Mouse (Mus musculus): ENCODE data around the gene Tmem132d.

Gene Tmem132d

GRCm38 (mm10) chr5:127914157-127914556, 518.7 kb downstream of the Tmem132d start:
- DNase-seq: no peak

- no peak for DNase-seq
Observed at GRCm38 (mm10) chr5:127911603-127912002, 521.3 kb downstream of the Tmem132d start.

GRCm38 (mm10) chr5:127910356-127910755, 522.5 kb downstream of the Tmem132d start:
- no peak for DNase-seq

- no peak for DNase-seq
Observed at GRCm38 (mm10) chr5:127895176-127895575, 537.7 kb downstream of the Tmem132d start.

- DNase-seq: no peak
Observed at GRCm38 (mm10) chr5:127885566-127886505, 547.0 kb downstream of the Tmem132d start.

- no peak for DNase-seq
Observed at GRCm38 (mm10) chr5:127883021-127883420, 549.9 kb downstream of the Tmem132d start.

- no peak for DNase-seq
Observed at GRCm38 (mm10) chr5:127874461-127874860, 558.4 kb downstream of the Tmem132d start.

- no peak for DNase-seq
Observed at GRCm38 (mm10) chr5:127865157-127865556, 567.7 kb downstream of the Tmem132d start.

- DNase-seq: no peak
Observed at GRCm38 (mm10) chr5:127859719-127860118, 573.2 kb downstream of the Tmem132d start.

- no peak for DNase-seq
Observed at GRCm38 (mm10) chr5:127852305-127852704, 580.6 kb downstream of the Tmem132d start.

GRCm38 (mm10) chr5:127831791-127832190, 601.1 kb downstream of the Tmem132d start:
- no peak for DNase-seq

GRCm38 (mm10) chr5:127830831-127831230, 602.0 kb downstream of the Tmem132d start:
- no peak for DNase-seq

- no peak for DNase-seq
Observed at GRCm38 (mm10) chr5:127828756-127829155, 604.1 kb downstream of the Tmem132d start.

GRCm38 (mm10) chr5:127821960-127822359, 610.9 kb downstream of the Tmem132d start:
- no peak for DNase-seq

GRCm38 (mm10) chr5:127815292-127815691, 617.6 kb downstream of the Tmem132d start:
- no peak for DNase-seq

GRCm38 (mm10) chr5:127807419-127807818, 625.5 kb downstream of the Tmem132d start:
- DNase-seq: no peak

GRCm38 (mm10) chr5:127806850-127807249, 626.0 kb downstream of the Tmem132d start:
- no peak for DNase-seq

- no peak for DNase-seq
Observed at GRCm38 (mm10) chr5:127800907-127801306, 632.0 kb downstream of the Tmem132d start.

GRCm38 (mm10) chr5:127781221-127781620, 651.7 kb downstream of the Tmem132d start:
- no peak for DNase-seq

GRCm38 (mm10) chr5:127775749-127776148, 657.1 kb downstream of the Tmem132d start:
- DNase-seq: no peak

GRCm38 (mm10) chr5:127758576-127758975, 674.3 kb downstream of the Tmem132d start:
- DNase-seq: no peak

GRCm38 (mm10) chr5:127756671-127757423, 676.0 kb downstream of the Tmem132d start:
- no peak for DNase-seq

GRCm38 (mm10) chr5:127756011-127756410, 676.9 kb downstream of the Tmem132d start:
- no peak for DNase-seq

- no peak for DNase-seq
Observed at GRCm38 (mm10) chr5:127755594-127755993, 677.3 kb downstream of the Tmem132d start.
